Mouse (Mus musculus) testis, adult 10 weeks (tissue): Measurements from ENCODE around the gene Igsf21. TPM values are rescaled to one million over a fixed set of nuclear protein-coding genes. Genes with fewer than 3 reads are reported as not detected.

Experiments
- polyA plus RNA-seq: library from polyadenylated mRNA; stranded (reverse); fragments of 350-450 nt; fragmentation: Illumina TruSeq; extraction: RNeasy Lipid Tissue Mini Kit (QIAGEN cat#74804); gene quantifications from one replicate; pipeline ENCODE4 v1.2.3, GENCODE M21; 2014; ENCODE audit warnings: low read depth, low replicate concordance

The Igsf21 gene
- polyA plus RNA-seq: not detected

GRCm38 (mm10) chr4:140246180-140247005, at the start of gene Igsf21:
Igsf21 (minus strand) TSS chr4:140246784.

